Mouse (Mus musculus): ENCODE data around the gene Dnajb4.

DNA sequence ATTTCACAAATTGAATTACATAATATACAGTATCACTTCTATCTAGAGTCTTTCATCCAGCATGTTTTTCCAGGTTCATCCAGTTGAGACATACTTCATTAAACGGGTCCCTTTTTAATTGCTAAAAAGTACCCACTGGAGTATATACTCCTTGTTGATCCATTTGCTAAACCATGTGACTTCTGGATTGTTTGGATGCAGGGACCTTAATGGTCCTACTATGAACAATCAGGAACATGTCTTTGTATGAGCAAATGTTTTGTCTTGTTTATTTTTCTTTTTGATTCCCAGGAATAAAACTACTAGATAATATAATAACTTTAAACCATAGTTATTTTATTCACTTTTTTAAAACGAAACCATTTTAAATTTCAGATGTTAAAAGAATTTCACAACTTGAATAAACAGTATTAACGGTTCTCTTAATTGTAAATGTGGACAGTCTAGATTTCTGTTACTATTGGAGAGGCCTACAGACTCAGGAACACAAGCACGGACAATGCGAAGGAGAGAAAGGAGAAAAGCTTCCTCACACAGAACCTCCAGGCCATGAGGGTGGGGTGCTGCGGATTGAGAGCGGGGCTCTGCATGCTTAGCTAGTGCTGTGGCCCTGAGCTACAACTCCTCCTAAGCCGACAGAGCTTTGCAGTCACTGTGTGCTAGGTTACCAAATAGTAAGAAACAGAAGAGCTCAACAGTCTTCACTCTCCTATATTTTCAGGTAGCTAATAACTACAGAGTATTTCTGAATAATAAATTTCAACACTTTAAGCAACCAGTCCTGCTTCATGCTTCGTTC is 19.2 kb downstream of the Dnajb4 start:
- TF ChIP-seq MAFK (IDR thresholded peaks at IDR 0.05; ENCODE audit: insufficient read depth, low read depth, low read length) (no peak), ZNF384 (IDR thresholded peaks at IDR 0.05; ENCODE audit: low read depth, low read length) (no peak), CHD2 (IDR thresholded peaks at IDR 0.05; ENCODE audit: low read depth, low read length) (no peak), HCFC1 (IDR thresholded peaks at IDR 0.05; ENCODE audit: borderline replicate concordance, insufficient read depth, low read length) (no peak), ZC3H11A (IDR thresholded peaks at IDR 0.05; ENCODE audit: borderline replicate concordance, low read depth, low read length) (no peak)

Data from ES-E14 (cell line).